Mouse (Mus musculus) small intestine, adult 2 months (tissue): Measurements from ENCODE around the gene Barx1.

Source experiments
- CTCF ChIP-seq: fragments of 200-500 bp; IDR thresholded peaks from 2 replicates; pipeline ENCODE4 v1.5.1; 2012; ENCODE audit warnings: low read depth, mild to moderate bottlenecking, control low read depth, inconsistent platforms, low read length, moderate library complexity, mixed read lengths; ENCODE audit not compliant: insufficient replicate concordance, insufficient read length; ENCODE audit errors: extremely low read depth
- POLR2A ChIP-seq: fragments of 200-500 bp; IDR thresholded peaks from 2 replicates; pipeline ENCODE4 v1.6.1; 2012; ENCODE audit warnings: low read depth, mild to moderate bottlenecking, control low read depth, inconsistent platforms, low read length, moderate library complexity

GRCm38 (mm10) chr13:48694090-48695064 lies 31.6 kb downstream of the Barx1 start:
- TF ChIP-seq CTCF (no peak), POLR2A (no peak)
